Mouse (Mus musculus): ENCODE measurements at regions not wholly inside any gene's neighbourhood (a gene's known extent, or its start where the extent isn't known, plus 50 kb on each side); places are given as distances from the start of the nearest gene placed in this dataset.
A peak's percentile ranks its signal among the peaks of the same experiment; 100 is the strongest.

- peak; percentile 24 to 58 for DNase-seq (ENCODE audit: low spot score in 2 of 2)
Measured at GRCm38 (mm10) chr15:7459992-7460820, 62.0 kb upstream of the Egflam start.

GRCm38 (mm10) chr15:7462549-7462948 lies 64.4 kb upstream of the Egflam start:
- DNase-seq (ENCODE audit: low spot score in 2 of 2) = no peak

GRCm38 (mm10) chr15:7463444-7464350 lies 65.5 kb upstream of the Egflam start:
- peak; percentile 50 to 54 for DNase-seq (ENCODE audit: low spot score in 2 of 2)

- DNase-seq (ENCODE audit: low spot score in 2 of 2) = no peak
Measured at GRCm38 (mm10) chr15:7480211-7480610, 82.0 kb upstream of the Egflam start.

GRCm38 (mm10) chr15:7480792-7481210 lies 82.6 kb upstream of the Egflam start:
- DNase-seq (ENCODE audit: low spot score in 2 of 2) = no peak

- DNase-seq (ENCODE audit: low spot score in 2 of 2) = no peak
Measured at GRCm38 (mm10) chr15:7483686-7484085, 85.5 kb upstream of the Egflam start.

- no peak for DNase-seq (ENCODE audit: low spot score in 2 of 2)
Measured at GRCm38 (mm10) chr15:7491091-7491490, 92.9 kb upstream of the Egflam start.

- no peak for DNase-seq (ENCODE audit: low spot score in 2 of 2)
Measured at GRCm38 (mm10) chr15:7493126-7493669, 95.0 kb upstream of the Egflam start.

- no peak for DNase-seq (ENCODE audit: low spot score in 2 of 2)
Measured at GRCm38 (mm10) chr15:7497852-7498251, 99.7 kb upstream of the Egflam start.

GRCm38 (mm10) chr15:7508535-7508934 lies 110.3 kb upstream of the Egflam start:
- no peak for DNase-seq (ENCODE audit: low spot score in 2 of 2)

GRCm38 (mm10) chr15:7514743-7515273 lies 116.6 kb upstream of the Egflam start:
- no peak for DNase-seq (ENCODE audit: low spot score in 2 of 2)

GRCm38 (mm10) chr15:7521611-7522010 lies 123.4 kb upstream of the Egflam start:
- DNase-seq (ENCODE audit: low spot score in 2 of 2) = no peak

- no peak for DNase-seq (ENCODE audit: low spot score in 2 of 2)
Measured at GRCm38 (mm10) chr15:7522902-7523786, 124.9 kb upstream of the Egflam start.

GRCm38 (mm10) chr15:7530959-7531588 lies 132.9 kb upstream of the Egflam start:
- DNase-seq (ENCODE audit: low spot score in 2 of 2) = no peak

- no peak for DNase-seq (ENCODE audit: low spot score in 2 of 2)
Measured at GRCm38 (mm10) chr15:7537858-7538257, 139.7 kb upstream of the Egflam start.

GRCm38 (mm10) chr15:7553190-7553895 lies 155.1 kb upstream of the Egflam start:
- DNase-seq (ENCODE audit: low spot score in 2 of 2) = no peak

GRCm38 (mm10) chr15:7554433-7554832 lies 156.2 kb upstream of the Egflam start:
- DNase-seq (ENCODE audit: low spot score in 2 of 2) = no peak

GRCm38 (mm10) chr15:7563279-7563678 lies 165.1 kb upstream of the Egflam start:
- DNase-seq (ENCODE audit: low spot score in 2 of 2) = no peak

- no peak for DNase-seq (ENCODE audit: low spot score in 2 of 2)
Measured at GRCm38 (mm10) chr15:7563726-7564125, 165.5 kb upstream of the Egflam start.

- no peak for DNase-seq (ENCODE audit: low spot score in 2 of 2)
Measured at GRCm38 (mm10) chr15:7572221-7572620, 174.0 kb upstream of the Egflam start.

Data from thymus, postnatal 10 days (tissue).